21 mouse cellular contexts compared by ENCODE assay signal in the genomic region with DNA sequence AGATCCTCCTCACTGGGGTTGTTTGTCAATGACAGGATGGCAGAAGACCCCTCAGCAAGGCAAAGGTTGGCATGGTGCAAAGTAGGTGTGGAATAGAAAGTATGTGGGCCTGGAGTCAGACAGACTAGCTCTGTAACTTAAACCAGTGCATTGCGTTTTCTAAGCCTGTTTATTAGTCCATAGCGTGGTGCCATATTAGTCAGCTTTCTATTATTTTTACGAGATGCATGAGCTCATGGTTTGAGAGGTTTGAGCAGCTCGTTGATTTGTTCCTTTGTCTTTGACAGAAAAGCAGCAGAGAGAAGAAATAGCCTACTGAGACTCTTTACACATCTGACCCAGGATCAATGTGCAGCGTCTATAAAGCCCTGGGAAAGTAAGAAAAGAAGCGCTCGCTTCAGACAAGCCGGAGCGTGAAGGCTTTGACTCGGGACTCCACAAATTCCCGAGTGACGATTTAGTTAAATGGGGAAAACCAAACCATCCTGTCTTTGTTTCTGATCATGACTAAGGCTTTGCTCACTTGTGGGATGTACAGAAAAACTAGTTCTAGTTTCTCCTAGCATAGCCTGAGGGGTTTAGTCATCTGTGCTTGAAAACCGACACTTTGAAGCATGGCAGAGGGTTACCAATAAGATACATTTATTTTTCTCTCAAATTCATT. TPM values are rescaled to one million over a fixed set of nuclear protein-coding genes. Genes with fewer than 3 reads are reported as not detected.
DNase-seq lines count a peak whose midpoint lies in the region; ATAC-seq and TF ChIP-seq lines count a peak whose summit lies in the region.
"Had no signal": no experiment of that assay in that cellular context is flagged by ENCODE, and none has a peak within 500 bp of the region (broad histone marks: within the 10 kb centered on the region; RNA-seq: fewer than 3 reads in every experiment).

No protein-coding gene starts in this region.

- no peaks in the 10 kb centered on the region for H3K4me1 ChIP-seq in midbrain, embryonic 14.5 days (ENCODE audit: control insufficient read depth, insufficient read depth, low read length)
- no peaks in the 10 kb centered on the region for H3K4me1 ChIP-seq in midbrain, embryonic 16.5 days (ENCODE audit: control insufficient read depth, insufficient read depth, low read length)
- H3K4me1 ChIP-seq in embryonic fibroblast, embryonic 13.5 days (ENCODE audit: control insufficient read depth, insufficient read depth, low read length), result no peaks in the 10 kb centered on the region
- H3K4me1 ChIP-seq: embryonic facial prominence, embryonic 12.5 days; forebrain, embryonic 12.5 days; heart, embryonic 13.5 days; hindbrain, embryonic 15.5 days had no signal

- DNase-seq in midbrain, embryonic 14.5 days, result peak; percentile 9
- DNase-seq in Muller cell, postnatal 12 days (ENCODE audit: inconsistent ontology term), result peak; percentile 77
- no peak for DNase-seq in kidney, adult 8-10 months
- no peak for DNase-seq in right cerebral cortex, postnatal 10 days (ENCODE audit: low spot score in 2 of 2)
- no peak for DNase-seq in left cerebral cortex, adult 9 months (ENCODE audit: low spot score in 2 of 2)
- DNase-seq: adrenal gland, postnatal 36 days; B cell, adult 2 months; cerebellum, adult 11 months; cerebellum, adult 9-10 months; cerebellum, postnatal 25 days; gastrocnemius, postnatal 10 days; heart, postnatal 36 days had no signal

- H3K4me2 ChIP-seq in midbrain, embryonic 14.5 days (ENCODE audit: low read length), result no peak overlapping the region
- H3K4me2 ChIP-seq in midbrain, embryonic 16.5 days (ENCODE audit: low read length), result no peak overlapping the region
- H3K4me2 ChIP-seq: embryonic facial prominence, embryonic 12.5 days; forebrain, embryonic 12.5 days; heart, embryonic 13.5 days; hindbrain, embryonic 15.5 days had no signal

- no peak overlapping the region for H3K9ac ChIP-seq in midbrain, embryonic 14.5 days (replicated peaks; ENCODE audit: low read length)
- no peak overlapping the region for H3K9ac ChIP-seq in midbrain, embryonic 16.5 days (ENCODE audit: low read depth, low read length)
- H3K9ac ChIP-seq: embryonic facial prominence, embryonic 12.5 days; forebrain, embryonic 12.5 days; heart, embryonic 13.5 days; hindbrain, embryonic 15.5 days had no signal

- TF ChIP-seq POLR2A in embryonic fibroblast, embryonic 13.5 days (IDR thresholded peaks at IDR 0.05; ENCODE audit: low read depth, low read length), result no peak

- no peak overlapping the region for H3K4me3 ChIP-seq in midbrain, embryonic 14.5 days (replicated peaks; ENCODE audit: low read depth, low read length)
- no peak overlapping the region for H3K4me3 ChIP-seq in midbrain, embryonic 16.5 days (ENCODE audit: low read depth, low read length)
- H3K4me3 ChIP-seq in embryonic fibroblast, embryonic 13.5 days (ENCODE audit: insufficient read depth, low read length), result no peak overlapping the region
- H3K4me3 ChIP-seq: embryonic facial prominence, embryonic 12.5 days; forebrain, embryonic 12.5 days; heart, embryonic 13.5 days; hindbrain, embryonic 15.5 days had no signal

- no peak overlapping the region for H3K27ac ChIP-seq in midbrain, embryonic 14.5 days (replicated peaks; ENCODE audit: low read depth, low read length)
- no peak overlapping the region for H3K27ac ChIP-seq in midbrain, embryonic 16.5 days (ENCODE audit: low read length)
- peak overlapping the region; percentile 94 for H3K27ac ChIP-seq in embryonic fibroblast, embryonic 13.5 days (ENCODE audit: insufficient read depth, low read length)
- H3K27ac ChIP-seq: embryonic facial prominence, embryonic 12.5 days; forebrain, embryonic 12.5 days; heart, embryonic 13.5 days; hindbrain, embryonic 15.5 days had no signal

- H3K9me3 ChIP-seq in midbrain, embryonic 14.5 days (ENCODE audit: control insufficient read depth, low read length), result no peaks in the 10 kb centered on the region
- H3K9me3 ChIP-seq in midbrain, embryonic 16.5 days (replicated peaks; ENCODE audit: control insufficient read depth, low read length, poor library complexity, severe bottlenecking), result no peaks in the 10 kb centered on the region
- H3K9me3 ChIP-seq: embryonic facial prominence, embryonic 12.5 days; forebrain, embryonic 12.5 days; G1E; heart, embryonic 13.5 days; hindbrain, embryonic 15.5 days had no signal

- no peaks in the 10 kb centered on the region for H3K27me3 ChIP-seq in midbrain, embryonic 14.5 days (ENCODE audit: control insufficient read depth, insufficient read depth, low read length)
- no peaks in the 10 kb centered on the region for H3K27me3 ChIP-seq in midbrain, embryonic 16.5 days (ENCODE audit: control insufficient read depth, insufficient read depth, low read depth, low read length)
- H3K27me3 ChIP-seq: embryonic facial prominence, embryonic 12.5 days; forebrain, embryonic 12.5 days; heart, embryonic 13.5 days; hindbrain, embryonic 15.5 days had no signal

- no peaks in the 10 kb centered on the region for H3K36me3 ChIP-seq in midbrain, embryonic 14.5 days (ENCODE audit: control insufficient read depth, insufficient read depth, low read length)
- no peaks in the 10 kb centered on the region for H3K36me3 ChIP-seq in midbrain, embryonic 16.5 days (ENCODE audit: control insufficient read depth, insufficient read depth, low read length)
- H3K36me3 ChIP-seq: embryonic facial prominence, embryonic 12.5 days; forebrain, embryonic 12.5 days; G1E; heart, embryonic 13.5 days; hindbrain, embryonic 15.5 days had no signal

- no peak for TF ChIP-seq CTCF in embryonic fibroblast, embryonic 13.5 days (IDR thresholded peaks at IDR 0.05; ENCODE audit: borderline replicate concordance, insufficient read depth, low read length)

- ATAC-seq in midbrain, embryonic 14.5 days (ENCODE audit: low FRiP score, low TSS enrichment), result no peak
- no peak for ATAC-seq in midbrain, embryonic 16.5 days
- ATAC-seq: CD4-positive, CD25-positive, alpha-beta regulatory T cell, adult 4 months; forebrain, embryonic 16.5 days had no signal

- WGBS in midbrain, embryonic 14.5 days, result 68% methylated on average over 13 of the region's 13 CpGs
- WGBS in midbrain, embryonic 16.5 days, result 63% methylated on average over 13 of the region's 13 CpGs

RNA-seq across cellular contexts. Expression of a gene that starts 36.2 kb away (rescaled TPM):
- polyA plus RNA-seq in midbrain, embryonic 14.5 days (2014; fragmentation: Nextera tagmentation; extraction: Ambion mirVana), result 185 and 200 TPM in 2 replicates
- polyA plus RNA-seq in midbrain, embryonic 16.5 days (2015; fragmentation: Nextera tagmentation; extraction: Ambion mirVana), result 202 and 208 TPM in 2 replicates
- 59.2 and 68.0 TPM in 2 replicates for polyA plus RNA-seq in embryonic fibroblast, embryonic 13.5 days (2011; ENCODE audit: insufficient read length, low read depth, missing spikeins)

Comparison
In these comparisons a context has a peak if more than half of its experiments do, and no peak if none do; other contexts are left out.
1. DNase-seq: peak in midbrain, embryonic 14.5 days (single experiment) and Muller cell, postnatal 12 days (single experiment); none in kidney, adult 8-10 months (0 of 2), right cerebral cortex, postnatal 10 days (0 of 2) and left cerebral cortex, adult 9 months (0 of 2).